Mouse (Mus musculus) G1E (cell line): ENCODE measurements around the gene Gpr153.

Source experiments
- CTCF ChIP-seq: IDR thresholded peaks from 2 replicates; pipeline ENCODE4 v1.5.1; 2012; ENCODE audit warnings: low read depth, low read length, inconsistent platforms, mixed read lengths
- GATA1 ChIP-seq: IDR thresholded peaks from 2 replicates; pipeline ENCODE4 v1.6.1; 2012; ENCODE audit warnings: borderline replicate concordance, low read length, inconsistent platforms, mixed read lengths

DNA sequence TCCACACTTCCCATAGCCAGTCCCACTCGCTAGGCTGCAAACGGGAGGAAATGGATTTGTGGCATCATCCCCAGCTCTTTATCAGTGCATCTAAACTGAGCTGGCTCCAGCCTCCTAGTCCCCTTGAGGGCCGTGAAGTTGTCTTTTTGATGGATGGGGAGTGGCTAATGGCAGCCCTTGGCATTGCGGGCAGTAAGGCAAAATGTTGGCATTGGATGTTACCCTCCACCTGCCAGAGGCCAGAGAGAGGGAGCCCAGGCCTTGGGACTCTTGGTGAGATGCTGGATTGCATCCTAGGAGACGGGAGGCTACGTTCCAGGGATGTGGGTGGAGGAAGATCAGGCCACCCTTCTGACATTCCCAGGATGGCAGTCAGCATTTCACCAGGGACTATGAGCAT lies 32.0 kb downstream of the Gpr153 start:
- TF ChIP-seq GATA1 (no peak), CTCF (no peak)
